In genomic region chr16:13159927-13160644, GRCm38 (mm10) we compare ENCODE assay signal across 8 mouse cellular contexts. TPM values are rescaled to one million over a fixed set of nuclear protein-coding genes. Genes with fewer than 3 reads are reported as not detected.
DNase-seq lines count a peak whose midpoint lies in the region; ATAC-seq and TF ChIP-seq lines count a peak whose summit lies in the region.

No protein-coding gene starts in this region.

- peak; percentile 79 for TF ChIP-seq CTCF in G1E (IDR thresholded peaks at IDR 0.05; ENCODE audit: low read depth, low read length)
- TF ChIP-seq CTCF in cerebellum, adult 2 months (IDR thresholded peaks at IDR 0.05; ENCODE audit: borderline replicate concordance, insufficient read depth, low read depth, low read length): peak; percentile 97

- peak overlapping the region; percentile 16; the same call in 1 of the 2 replicates for H3K4me3 ChIP-seq in G1E (ENCODE audit: low read depth, low read length)
- H3K4me3 ChIP-seq in cerebellum, adult 2 months (replicated peaks; ENCODE audit: insufficient read depth, low read depth, low read length): peak overlapping the region; percentile 54
- H3K4me3 ChIP-seq in lung, embryonic 16.5 days (ENCODE audit: low read length): peak overlapping the region; percentile 47

- no peaks in the 10 kb centered on the region for H3K9me3 ChIP-seq in G1E (replicated peaks)
- H3K9me3 ChIP-seq in lung, embryonic 16.5 days (ENCODE audit: control insufficient read depth, low read length): no peaks in the 10 kb centered on the region

- peaks cover 7% of the 10 kb centered on the region; the same call in 1 of the 2 replicates for H3K27me3 ChIP-seq in G1E (ENCODE audit: insufficient read depth, low read length)
- no peaks in the 10 kb centered on the region for H3K27me3 ChIP-seq in cerebellum, adult 2 months (ENCODE audit: control insufficient read depth, insufficient read depth, low read length)
- H3K27me3 ChIP-seq in lung, embryonic 16.5 days (ENCODE audit: control insufficient read depth, insufficient read depth, low read depth, low read length): no peaks in the 10 kb centered on the region

- H3K36me3 ChIP-seq in G1E (replicated peaks): no peaks in the 10 kb centered on the region
- H3K36me3 ChIP-seq in lung, embryonic 16.5 days (ENCODE audit: control insufficient read depth, insufficient read depth, low read length): no peaks in the 10 kb centered on the region

- WGBS in cerebellum, adult 2 months: 5% methylated on average over 29 of the region's 29 CpGs
- WGBS in lung, embryonic 16.5 days: 4% methylated on average over 29 of the region's 29 CpGs

- no peak for TF ChIP-seq POLR2A in cerebellum, adult 2 months (IDR thresholded peaks at IDR 0.05; ENCODE audit: borderline replicate concordance, insufficient read depth, low read length)

- no peak overlapping the region for H3K27ac ChIP-seq in cerebellum, adult 2 months (ENCODE audit: insufficient read depth, low read length)
- 0 out of 2 replicates have a peak overlapping the region, but pooled peaks have one; percentile 8 for H3K27ac ChIP-seq in lung, embryonic 16.5 days (ENCODE audit: low read length)

- peak overlapping the region; percentile 56; the same call in 1 of the 2 replicates for H3K9ac ChIP-seq in lung, embryonic 16.5 days (ENCODE audit: low read length)

- H3K4me1 ChIP-seq in G1E (ENCODE audit: insufficient read depth, low read depth, low read length): peaks cover 7% of the 10 kb centered on the region
- no peaks in the 10 kb centered on the region; the same call in 1 of the 2 replicates for H3K4me1 ChIP-seq in cerebellum, adult 2 months (ENCODE audit: control insufficient read depth, insufficient read depth, low read length)
- H3K4me1 ChIP-seq in lung, embryonic 16.5 days (replicated peaks; ENCODE audit: control insufficient read depth, insufficient read depth, low read length): peaks cover 7% of the 10 kb centered on the region; the same call in 1 of the 2 replicates

- peak; percentile 57 for DNase-seq in G1E (ENCODE audit: low spot score)
- peak; percentile 84 to 92 for DNase-seq in cerebellum, adult 2 months
- peak; percentile 93 for DNase-seq in forelimb bud, embryonic 11.5 days (ENCODE audit: low read depth, low spot score)
- peak; percentile 83 for DNase-seq in layer of hippocampus, adult 9-10 months (ENCODE audit: low spot score)
- peak; percentile 87 for DNase-seq in ovary, postnatal 10 days (ENCODE audit: low spot score)
- DNase-seq in thymus, postnatal 10 days (ENCODE audit: low spot score in 2 of 2): peak; percentile 83 to 88

- no peak; the same call in 1 of the 2 replicates for ATAC-seq in G1E (ENCODE audit: extremely low read depth, insufficient number of reproducible peaks, low FRiP score, poor library complexity, severe bottlenecking)
- peak; percentile 97 to 98 for ATAC-seq in hematopoietic stem cell, adult 5-6 weeks (replicated peaks in 1 of 2; ENCODE audit: insufficient read depth in 1 of 2, low FRiP score in 2 of 2, low TSS enrichment in 1 of 2, low read depth in 1 of 2, poor library complexity in 2 of 2, severe bottlenecking in 2 of 2)
- ATAC-seq in lung, embryonic 16.5 days (ENCODE audit: low read depth): peak; percentile 96

- peak overlapping the region; percentile 65 for H3K4me2 ChIP-seq in lung, embryonic 16.5 days (ENCODE audit: low read depth, low read length)

RNA-seq across cellular contexts. Expression of gene Ercc4, which starts 50.6 kb away (rescaled TPM):
- total RNA-seq in G1E (2014; fragmentation: Nextera tagmentation) (24.0 and 35.9 TPM in 2 replicates), G1E (2017) (11.2 and 15.2 TPM in 2 replicates)
- polyA plus RNA-seq in G1E (2012): 4.7 and 7.8 TPM in 2 replicates
- polyA plus RNA-seq in cerebellum, adult 2 months (2012; rRNA removed): 26.8 and 27.0 TPM in 2 replicates
- 13.2 and 16.1 TPM in 2 replicates for total RNA-seq in hematopoietic stem cell, adult 5-6 weeks (2017)
- 13.6 and 14.8 TPM in 2 replicates for polyA plus RNA-seq in lung, embryonic 16.5 days (2015; fragmentation: Nextera tagmentation; extraction: Ambion mirVana)
